Mouse (Mus musculus) stomach, postnatal 0 days (tissue): ENCODE measurements at regions not wholly inside any gene's neighbourhood (a gene's known extent, or its start where the extent isn't known, plus 50 kb on each side); places are given as distances from the start of the nearest gene placed in this dataset. TPM values are rescaled to one million over a fixed set of nuclear protein-coding genes. Genes with fewer than 3 reads are reported as not detected.
A peak's percentile ranks its signal among the peaks of the same experiment; 100 is the strongest.

Experiments used
- ATAC-seq: fragments of 200-750 bp; cut with Nextera tagmentation; 2 replicates; pipeline ENCODE4 v1.8.0; 2017; ENCODE audit not compliant: low FRiP score, low TSS enrichment
- DNase-seq: peaks from one replicate; pipeline ENCODE4 v3.0.0-alpha.2; 2016; ENCODE audit warnings: low spot score
- H3K27ac ChIP-seq: fragments of 300-500 bp; sonication (generic); replicated peaks from 2 replicates; pipeline ENCODE4 v1.5.1; 2014; ENCODE audit warnings: mild to moderate bottlenecking, control low read depth
- H3K27me3 ChIP-seq: fragments of 300-500 bp; sonication (generic); 2 replicates; pipeline ENCODE4 v1.6.1; 2014; ENCODE audit warnings: low read length; ENCODE audit not compliant: control insufficient read depth, insufficient read depth
- H3K36me3 ChIP-seq: fragments of 300-500 bp; sonication (generic); 2 replicates; pipeline ENCODE4 v1.6.1; 2014; ENCODE audit warnings: low read length, mixed read lengths; ENCODE audit not compliant: control insufficient read depth, insufficient read depth
- H3K4me1 ChIP-seq: fragments of 300-500 bp; sonication (generic); replicated peaks from 2 replicates; pipeline ENCODE4 v1.6.1; 2014; ENCODE audit warnings: antibody characterized with exemption; ENCODE audit not compliant: control insufficient read depth, insufficient read depth
- H3K4me2 ChIP-seq: fragments of 300-500 bp; sonication (generic); replicated peaks from 2 replicates; pipeline ENCODE4 v1.6.1; 2014; ENCODE audit warnings: low read depth, mild to moderate bottlenecking, control low read depth, moderate library complexity
- H3K4me3 ChIP-seq: fragments of 300-500 bp; sonication (generic); 2 replicates; pipeline ENCODE4 v1.5.1; 2014; ENCODE audit warnings: low read depth, low read length, control low read depth
- H3K9ac ChIP-seq: fragments of 300-500 bp; sonication (generic); 2 replicates; pipeline ENCODE4 v1.6.1; 2014; ENCODE audit warnings: mild to moderate bottlenecking, low read length, control low read depth, mixed read lengths
- H3K9me3 ChIP-seq: fragments of 300-500 bp; sonication (generic); 2 replicates; pipeline ENCODE4 v1.6.1; 2016; ENCODE audit warnings: low read length; ENCODE audit not compliant: control insufficient read depth
- CTCF ChIP-seq: IDR thresholded peaks from 2 replicates; pipeline ENCODE4 v1.5.1; 2016; ENCODE audit warnings: antibody characterized with exemption, low read depth, mild to moderate bottlenecking, moderate library complexity
- EP300 ChIP-seq: optimal IDR thresholded peaks from 2 replicates; pipeline ENCODE3; 2016; ENCODE audit warnings: antibody characterized with exemption
- WGBS: fragments of 180-500 bp; shearing (Covaris S2); extraction: QIAGEN DNeasy Blood & Tissue Kit; methylation state at CpG from one replicate; pipeline ENCODE4 v1.1.7; 2014; 5-methylcytosine and 5-hydroxymethylcytosine counted together
- microRNA-seq: library from miRNA; unstranded; fragments of <30 nt; microRNA quantifications from one replicate; pipeline ENCODE4, GENCODE M21; 2016

DNA sequence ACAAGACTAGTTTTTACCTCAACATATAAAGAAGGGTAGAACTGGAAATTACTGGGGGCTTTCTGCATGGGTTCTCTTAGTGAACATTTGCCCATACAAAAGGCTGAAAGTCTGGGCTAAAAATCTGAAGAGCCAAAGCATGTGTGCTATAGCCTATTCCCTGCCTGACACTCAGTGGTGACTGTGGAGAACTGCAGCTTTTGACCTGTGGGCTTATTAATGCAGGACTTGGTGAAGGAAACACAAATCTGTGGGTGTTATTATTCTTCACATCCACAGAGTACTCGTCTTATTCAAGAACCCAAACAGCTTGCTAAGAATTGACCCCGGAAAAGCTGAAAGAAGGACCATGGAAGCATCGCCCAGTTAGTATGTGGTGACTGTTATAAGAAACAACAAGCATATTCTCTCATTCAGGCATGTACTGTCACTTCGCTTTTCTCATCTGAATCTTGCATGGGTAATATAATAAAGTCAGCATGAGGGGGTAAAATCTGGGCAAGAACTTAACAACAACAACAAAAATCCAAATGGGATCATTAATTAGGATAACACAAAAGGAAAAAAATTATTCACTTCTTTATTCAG, 77.2 kb upstream of the Cypt12 start:
- ATAC-seq, result no peak; the same call in 1 of the 2 replicates
- DNase-seq, result no peak
- WGBS, result 52% methylated on average over 4 of the region's 4 CpGs

DNA sequence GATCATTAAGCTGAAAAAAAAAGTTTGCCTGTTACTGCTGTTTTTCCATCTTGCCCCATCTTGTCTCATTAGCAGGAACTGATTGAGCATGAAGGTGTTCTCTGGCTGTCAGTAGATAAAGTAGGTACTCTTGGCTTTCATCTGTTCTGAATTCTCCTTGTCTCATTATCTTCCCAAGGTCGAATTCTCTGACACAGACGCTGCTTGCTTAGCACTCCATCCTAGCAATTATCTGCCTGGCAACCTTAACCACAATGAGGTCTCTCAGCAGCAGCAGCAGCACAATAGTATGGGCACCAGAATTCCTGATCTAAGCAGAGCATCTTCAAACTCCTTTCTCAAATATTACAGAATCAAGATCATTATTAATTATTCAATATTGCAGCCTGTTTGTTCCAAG, 52.3 kb upstream of the Cypt12 start:
- Histone ChIP-seq H3K9ac (no peak overlapping the region), H3K27ac (no peak overlapping the region), H3K27me3 (no peaks in the 10 kb centered on the region), H3K4me3 (no peak overlapping the region), H3K36me3 (no peaks in the 10 kb centered on the region), H3K4me1 (no peaks in the 10 kb centered on the region), H3K4me2 (no peak overlapping the region), H3K9me3 (no peaks in the 10 kb centered on the region)
- DNase-seq, result no peak
- WGBS, result 36% methylated on average over 2 of the region's 2 CpGs
- no peak for ATAC-seq
- TF ChIP-seq EP300 (no peak), CTCF (no peak)

More for the DNA sequence above, 77.2 kb upstream of the Cypt12 start:
- Histone ChIP-seq H3K36me3 (no peaks in the 10 kb centered on the region), H3K4me3 (no peak overlapping the region), H3K27ac (no peak overlapping the region), H3K4me1 (no peaks in the 10 kb centered on the region), H3K9ac (no peak overlapping the region), H3K4me2 (no peak overlapping the region), H3K9me3 (no peaks in the 10 kb centered on the region), H3K27me3 (no peaks in the 10 kb centered on the region)
- TF ChIP-seq CTCF, result peak; percentile 64
- no peak for TF ChIP-seq EP300

DNA sequence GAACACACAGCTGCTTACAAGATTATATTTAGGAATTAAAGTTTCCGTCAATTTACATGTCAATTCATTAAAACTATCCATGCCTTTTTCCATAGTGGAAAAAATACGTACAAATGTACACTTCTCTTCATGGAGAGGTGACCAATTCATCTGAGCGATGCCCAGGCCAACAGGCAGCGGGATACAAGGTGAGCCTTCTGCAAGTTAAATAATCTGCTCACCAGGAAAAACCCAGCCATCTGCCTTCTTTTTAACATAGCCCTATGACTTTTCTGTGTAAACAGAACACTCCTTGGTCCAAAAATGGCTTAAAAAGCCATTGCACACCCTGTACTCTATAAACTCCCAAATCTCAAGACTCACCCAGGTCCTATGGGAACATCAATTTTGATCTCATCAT, 51.5 kb upstream of the Cypt12 start:
- no peak overlapping the region for H3K4me3 ChIP-seq
- no peaks in the 10 kb centered on the region for H3K36me3 ChIP-seq
- no peak overlapping the region for H3K27ac ChIP-seq
- TF ChIP-seq CTCF, result no peak
- TF ChIP-seq EP300, result no peak
- no peak overlapping the region for H3K9ac ChIP-seq
- no peaks in the 10 kb centered on the region for H3K4me1 ChIP-seq
- 68% methylated on average over 4 of the region's 4 CpGs for WGBS
- ATAC-seq (no peak), DNase-seq (no peak)
- no peaks in the 10 kb centered on the region for H3K9me3 ChIP-seq
- H3K27me3 ChIP-seq, result no peaks in the 10 kb centered on the region
- no peak overlapping the region for H3K4me2 ChIP-seq

Small RNA genes in the stretch of these regions (microRNA-seq; reads per million reads assigned to microRNA genes)
- not detected for gene Mir124a-2
